Mouse (Mus musculus): ENCODE results near the gene Ulk1. TPM values are rescaled to one million over a fixed set of nuclear protein-coding genes. Genes with fewer than 3 reads are reported as not detected.
A peak's percentile ranks its signal among the peaks of the same experiment; 100 is the strongest.
"Not testable (repeated sequence)": the region's sequence is repeated elsewhere in the genome, so short reads cannot be mapped to it uniquely, and the experiment has no call there.

Ulk1 gene
- polyA plus RNA-seq, 1 experiment from 2014 or later: 7.6 TPM

- Histone ChIP-seq H3K36me3 (peaks cover 44% of the 10 kb centered on the region), H3K27ac (peak within 1 kb of the TSS; percentile 87), H3K27me3 (no peaks in the 10 kb centered on the region), H3K4me1 (replicated peaks) (peaks cover 74% of the 10 kb centered on the region), H3K4me3 (replicated peaks) (peak within 1 kb of the TSS; percentile 84), H3K9me3 (replicated peaks) (no peaks in the 10 kb centered on the region), H3K9ac (peak within 1 kb of the TSS; percentile 92), H3K4me2 (peak within 1 kb of the TSS; percentile 100)
- DNase-seq: peak; percentile 84
- ATAC-seq (ENCODE audit: low read depth): peak; percentile 78
- WGBS (ENCODE audit: insufficient replicate concordance): under 1% methylated on average over 57 of the region's 57 CpGs
These were observed 29.7 kb downstream of the Ulk1 start, which contains the start of gene Pus1 for GRCm38 (mm10) chr5:110779998-110780760. Pus1 (minus strand) TSS chr5:110780659.

- peak overlapping the region; percentile 79; the same call in 1 of the 2 replicates for H3K27ac ChIP-seq
These were observed 30.5 kb downstream of the Ulk1 start for GRCm38 (mm10) chr5:110779276-110779997.

GRCm38 (mm10) chr5:110778263-110778662 lies 31.6 kb downstream of the Ulk1 start:
- Histone ChIP-seq H3K4me3 (replicated peaks) (no peak overlapping the region), H3K4me2 (peak overlapping the region; percentile 100), H3K36me3 (peaks cover 54% of the 10 kb centered on the region), H3K27ac (no peak overlapping the region), H3K27me3 (no peaks in the 10 kb centered on the region), H3K4me1 (replicated peaks) (peaks cover 76% of the 10 kb centered on the region), H3K9ac (no peak overlapping the region), H3K9me3 (replicated peaks) (no peaks in the 10 kb centered on the region)
- 87% methylated on average over 12 of the region's 12 CpGs for WGBS (ENCODE audit: insufficient replicate concordance)
- ATAC-seq (ENCODE audit: low read depth) (no peak), DNase-seq (no peak)

More at GRCm38 (mm10) chr5:110779276-110779997, 30.5 kb downstream of the Ulk1 start:
- Histone ChIP-seq H3K4me3 (replicated peaks) (peak overlapping the region; percentile 84), H3K9ac (peak overlapping the region; percentile 92), H3K27me3 (no peaks in the 10 kb centered on the region), H3K4me2 (peak overlapping the region; percentile 100), H3K4me1 (replicated peaks) (peaks cover 74% of the 10 kb centered on the region), H3K36me3 (peaks cover 46% of the 10 kb centered on the region), H3K9me3 (replicated peaks) (no peaks in the 10 kb centered on the region)
- WGBS (ENCODE audit: insufficient replicate concordance): 9% methylated on average over 15 of the region's 15 CpGs
- ATAC-seq (ENCODE audit: low read depth) (no peak), DNase-seq (no peak)

GRCm38 (mm10) chr5:110776141-110776540 lies 33.8 kb downstream of the Ulk1 start:
- H3K27me3 ChIP-seq: no peaks in the 10 kb centered on the region
- no peak overlapping the region for H3K27ac ChIP-seq
- no peak overlapping the region for H3K4me2 ChIP-seq
- no peak for DNase-seq
- no peak overlapping the region for H3K4me3 ChIP-seq (replicated peaks)
- 0 out of 2 replicates have a peak overlapping the region, but pooled peaks have one; percentile 5 for H3K9ac ChIP-seq
- H3K9me3 ChIP-seq (replicated peaks): no peaks in the 10 kb centered on the region
- H3K4me1 ChIP-seq (replicated peaks): peaks cover 64% of the 10 kb centered on the region
- WGBS (ENCODE audit: insufficient replicate concordance): 77% methylated on average over 2 of the region's 2 CpGs
- peaks cover 73% of the 10 kb centered on the region for H3K36me3 ChIP-seq
- ATAC-seq (ENCODE audit: low read depth): no peak

- no peak overlapping the region for H3K4me3 ChIP-seq (replicated peaks)
- H3K9me3 ChIP-seq (replicated peaks): no peaks in the 10 kb centered on the region
- H3K27ac ChIP-seq: no peak overlapping the region
- H3K27me3 ChIP-seq: no peaks in the 10 kb centered on the region
- peaks cover 52% of the 10 kb centered on the region for H3K4me1 ChIP-seq (replicated peaks)
- 84% methylated on average over 11 of the region's 11 CpGs for WGBS (ENCODE audit: insufficient replicate concordance)
- H3K36me3 ChIP-seq: peaks cover 73% of the 10 kb centered on the region
- no peak overlapping the region for H3K4me2 ChIP-seq
- DNase-seq (no peak), ATAC-seq (ENCODE audit: low read depth) (no peak)
- H3K9ac ChIP-seq: no peak overlapping the region
These were observed 35.4 kb downstream of the Ulk1 start for GRCm38 (mm10) chr5:110774511-110774910.

GRCm38 (mm10) chr5:110772945-110773344 lies 37.0 kb downstream of the Ulk1 start:
- Histone ChIP-seq H3K4me1 (replicated peaks) (peaks cover 52% of the 10 kb centered on the region), H3K9ac (0 out of 2 replicates have a peak overlapping the region, but pooled peaks have one; percentile 3), H3K36me3 (peaks cover 65% of the 10 kb centered on the region)
- H3K27me3 ChIP-seq; H3K9me3 ChIP-seq (replicated peaks); ATAC-seq (ENCODE audit: low read depth); DNase-seq; H3K27ac ChIP-seq; H3K4me2 ChIP-seq; H3K4me3 ChIP-seq (replicated peaks): not testable (repeated sequence)
- WGBS (ENCODE audit: insufficient replicate concordance): 89% methylated on average over 9 of the region's 10 CpGs

- Histone ChIP-seq H3K36me3 (peaks cover 44% of the 10 kb centered on the region), H3K4me1 (replicated peaks) (peaks cover 44% of the 10 kb centered on the region), H3K4me2 (peak within 1 kb of the TSS; percentile 82), H3K27me3 (no peaks in the 10 kb centered on the region), H3K4me3 (replicated peaks) (peak within 1 kb of the TSS; percentile 94), H3K9ac (peak within 1 kb of the TSS; percentile 95), H3K27ac (peak within 1 kb of the TSS; percentile 98), H3K9me3 (replicated peaks) (no peaks in the 10 kb centered on the region)
- under 1% methylated on average over 80 of the region's 83 CpGs for WGBS (ENCODE audit: insufficient replicate concordance)
- ATAC-seq (ENCODE audit: low read depth): peak; percentile 95
- peak; percentile 100 for DNase-seq
These were observed 39.3 kb downstream of the Ulk1 start, which contains the start of gene Ep400 for GRCm38 (mm10) chr5:110770448-110771158. Ep400 (minus strand) TSS chr5:110770717.

GRCm38 (mm10) chr5:110770031-110770445 lies 39.9 kb downstream of the Ulk1 start:
- H3K9me3 ChIP-seq (replicated peaks): no peaks in the 10 kb centered on the region
- ATAC-seq (ENCODE audit: low read depth) (peak; percentile 44), DNase-seq (no peak)
- 0% methylated on average over 44 of the region's 58 CpGs for WGBS (ENCODE audit: insufficient replicate concordance)
- H3K4me1 ChIP-seq (replicated peaks): peaks cover 48% of the 10 kb centered on the region
- H3K4me2 ChIP-seq: peak overlapping the region; percentile 82
- H3K27ac ChIP-seq: peak overlapping the region; percentile 98
- no peaks in the 10 kb centered on the region for H3K27me3 ChIP-seq
- peak overlapping the region; percentile 95 for H3K9ac ChIP-seq
- peak overlapping the region; percentile 94 for H3K4me3 ChIP-seq (replicated peaks)
- peaks cover 44% of the 10 kb centered on the region for H3K36me3 ChIP-seq

GRCm38 (mm10) chr5:110769272-110769671 lies 40.6 kb downstream of the Ulk1 start:
- WGBS (ENCODE audit: insufficient replicate concordance): 30% methylated on average over 4 of the region's 4 CpGs
- no peak for ATAC-seq (ENCODE audit: low read depth)
- Histone ChIP-seq H3K9me3 (replicated peaks) (no peaks in the 10 kb centered on the region), H3K27me3 (no peaks in the 10 kb centered on the region), H3K9ac (peak overlapping the region; percentile 95), H3K36me3 (peaks cover 39% of the 10 kb centered on the region), H3K27ac (peak overlapping the region; percentile 98), H3K4me1 (replicated peaks) (peaks cover 53% of the 10 kb centered on the region), H3K4me2 (peak overlapping the region; percentile 82), H3K4me3 (replicated peaks) (peak overlapping the region; percentile 94)
- DNase-seq: peak; percentile 45

GRCm38 (mm10) chr5:110763890-110764289 lies 46.0 kb downstream of the Ulk1 start:
- no peak overlapping the region for H3K4me3 ChIP-seq (replicated peaks)
- DNase-seq (no peak), ATAC-seq (ENCODE audit: low read depth) (no peak)
- H3K27me3 ChIP-seq: no peaks in the 10 kb centered on the region
- H3K9me3 ChIP-seq (replicated peaks): no peaks in the 10 kb centered on the region
- H3K4me1 ChIP-seq (replicated peaks): peaks cover 71% of the 10 kb centered on the region
- no peak overlapping the region for H3K4me2 ChIP-seq
- H3K9ac ChIP-seq: no peak overlapping the region
- no peak overlapping the region for H3K27ac ChIP-seq
- 86% methylated on average over 8 of the region's 8 CpGs for WGBS (ENCODE audit: insufficient replicate concordance)
- H3K36me3 ChIP-seq: 0 out of 2 replicates have a peak, but pooled peaks cover 11% of the 10 kb centered on the region

GRCm38 (mm10) chr5:110745021-110745420 lies 64.9 kb downstream of the Ulk1 start:
- Histone ChIP-seq H3K9me3 (replicated peaks) (no peaks in the 10 kb centered on the region), H3K4me3 (replicated peaks) (no peak overlapping the region), H3K4me1 (replicated peaks) (no peaks in the 10 kb centered on the region; the same call in none of the 2 replicates), H3K27me3 (no peaks in the 10 kb centered on the region), H3K27ac (no peak overlapping the region), H3K4me2 (no peak overlapping the region), H3K9ac (no peak overlapping the region), H3K36me3 (peaks cover 27% of the 10 kb centered on the region)
- no peak for DNase-seq
- 48% methylated on average over 1 of the region's 1 CpGs for WGBS (ENCODE audit: insufficient replicate concordance)
- ATAC-seq (ENCODE audit: low read depth): no peak
